Mouse (Mus musculus): ENCODE results near the gene Rxra.

DNA sequence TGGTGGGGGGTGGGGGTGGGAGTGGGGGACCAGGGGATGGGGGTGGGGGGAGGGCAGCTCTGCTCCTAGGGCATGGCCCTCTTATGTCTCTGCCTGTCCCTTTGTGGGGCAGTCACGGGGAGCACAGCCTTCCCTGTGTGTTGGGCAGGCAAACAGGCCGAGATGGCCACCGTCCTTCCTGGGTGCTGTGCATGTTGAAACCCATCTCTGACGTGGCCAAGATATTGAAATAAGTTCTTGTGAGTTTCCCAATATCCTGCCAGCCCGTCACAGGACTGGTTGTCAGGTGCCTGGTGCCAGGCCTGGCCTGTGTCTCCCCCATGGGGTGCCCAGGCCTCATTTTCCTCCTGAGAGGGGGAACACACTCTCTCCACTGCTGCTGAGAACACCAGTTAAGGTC, 37.9 kb downstream of the Rxra start:
- TF ChIP-seq MAX (IDR thresholded peaks at IDR 0.05; ENCODE audit: low read length), result no peak
- TF ChIP-seq USF2 (conservative IDR thresholded peaks at IDR 0.05; ENCODE audit: low read depth, low read length), result no peak
- TF ChIP-seq EP300 (IDR thresholded peaks at IDR 0.05; ENCODE audit: low read length), result no peak
- TF ChIP-seq MYC (IDR thresholded peaks at IDR 0.05; ENCODE audit: low read depth, low read length), result no peak
- TF ChIP-seq KAT2A (IDR thresholded peaks at IDR 0.05; ENCODE audit: insufficient replicate concordance, low read length), result no peak
- TF ChIP-seq TCF12 (IDR thresholded peaks at IDR 0.05; ENCODE audit: low read depth, low read length), result no peak

Data from CH12.LX (cell line).